Mouse (Mus musculus) bone marrow macrophage, adult 2 months (primary cell): Measurements from ENCODE around the gene Cd3eap.

Source experiments
- CTCF ChIP-seq: IDR thresholded peaks from 2 replicates; pipeline ENCODE4 v1.5.1; 2012; ENCODE audit warnings: low read depth, mild to moderate bottlenecking, low read length, moderate library complexity
- POLR2A ChIP-seq: IDR thresholded peaks from 2 replicates; pipeline ENCODE4 v1.6.1; 2012; ENCODE audit warnings: mild to moderate bottlenecking, low read depth, low read length, borderline replicate concordance

GRCm38 (mm10) chr7:19320637-19321036 lies 38.6 kb downstream of the Cd3eap start:
- TF ChIP-seq POLR2A: no peak
- no peak for TF ChIP-seq CTCF
